Mouse (Mus musculus): ENCODE measurements at regions not wholly inside any gene's neighbourhood (a gene's known extent, or its start where the extent isn't known, plus 50 kb on each side); places are given as distances from the start of the nearest gene placed in this dataset.

- no peak for DNase-seq (ENCODE audit: low spot score in 2 of 2)
These were observed 112.9 kb upstream of the Kitl start for GRCm38 (mm10) chr10:99902280-99903231.

GRCm38 (mm10) chr10:99900955-99901835, 114.2 kb upstream of the Kitl start:
- no peak for DNase-seq (ENCODE audit: low spot score in 2 of 2)

GRCm38 (mm10) chr10:99893999-99894398, 121.4 kb upstream of the Kitl start:
- DNase-seq (ENCODE audit: low spot score in 2 of 2): no peak

- no peak for DNase-seq (ENCODE audit: low spot score in 2 of 2)
These were observed 123.5 kb upstream of the Kitl start for GRCm38 (mm10) chr10:99891899-99892298.

- DNase-seq (ENCODE audit: low spot score in 2 of 2): no peak
These were observed 122.4 kb upstream of the Csl start for GRCm38 (mm10) chr10:99881901-99882300.

GRCm38 (mm10) chr10:99879362-99879761, 119.9 kb upstream of the Csl start:
- no peak for DNase-seq (ENCODE audit: low spot score in 2 of 2)

- DNase-seq (ENCODE audit: low spot score in 2 of 2): no peak
These were observed 105.3 kb upstream of the Csl start for GRCm38 (mm10) chr10:99864711-99865110.

GRCm38 (mm10) chr10:99860322-99861089, 101.0 kb upstream of the Csl start:
- DNase-seq (ENCODE audit: low spot score in 2 of 2): no peak

GRCm38 (mm10) chr10:99844110-99844509, 84.7 kb upstream of the Csl start:
- DNase-seq (ENCODE audit: low spot score in 2 of 2): no peak

GRCm38 (mm10) chr10:99841167-99841843, 81.8 kb upstream of the Csl start:
- DNase-seq (ENCODE audit: low spot score in 2 of 2): no peak

GRCm38 (mm10) chr10:99840179-99840876, 80.9 kb upstream of the Csl start:
- DNase-seq (ENCODE audit: low spot score in 2 of 2): peak; percentile 38 to 80

GRCm38 (mm10) chr10:99836835-99837412, 77.5 kb upstream of the Csl start:
- no peak for DNase-seq (ENCODE audit: low spot score in 2 of 2)

- no peak for DNase-seq (ENCODE audit: low spot score in 2 of 2)
These were observed 75.6 kb upstream of the Csl start for GRCm38 (mm10) chr10:99834905-99835633.

GRCm38 (mm10) chr10:99829974-99830373, 70.5 kb upstream of the Csl start:
- no peak for DNase-seq (ENCODE audit: low spot score in 2 of 2)

- no peak for DNase-seq (ENCODE audit: low spot score in 2 of 2)
These were observed 68.0 kb upstream of the Csl start for GRCm38 (mm10) chr10:99827476-99827875.

GRCm38 (mm10) chr10:99825881-99826280, 66.4 kb upstream of the Csl start:
- no peak for DNase-seq (ENCODE audit: low spot score in 2 of 2)

- DNase-seq (ENCODE audit: low spot score in 2 of 2): no peak
These were observed 52.7 kb upstream of the Csl start for GRCm38 (mm10) chr10:99812069-99812650.

- DNase-seq (ENCODE audit: low spot score in 2 of 2): no peak
These were observed 52.0 kb upstream of the Csl start for GRCm38 (mm10) chr10:99811430-99811829.

All from heart, adult 9 months (tissue).